Mouse (Mus musculus): ENCODE results near the gene Derl2. TPM values are rescaled to one million over a fixed set of nuclear protein-coding genes. Genes with fewer than 3 reads are reported as not detected.

Derl2 gene
- polyA plus RNA-seq, 3 experiments from 2014 or later, result 114 to 184 (median 122) TPM

DNA sequence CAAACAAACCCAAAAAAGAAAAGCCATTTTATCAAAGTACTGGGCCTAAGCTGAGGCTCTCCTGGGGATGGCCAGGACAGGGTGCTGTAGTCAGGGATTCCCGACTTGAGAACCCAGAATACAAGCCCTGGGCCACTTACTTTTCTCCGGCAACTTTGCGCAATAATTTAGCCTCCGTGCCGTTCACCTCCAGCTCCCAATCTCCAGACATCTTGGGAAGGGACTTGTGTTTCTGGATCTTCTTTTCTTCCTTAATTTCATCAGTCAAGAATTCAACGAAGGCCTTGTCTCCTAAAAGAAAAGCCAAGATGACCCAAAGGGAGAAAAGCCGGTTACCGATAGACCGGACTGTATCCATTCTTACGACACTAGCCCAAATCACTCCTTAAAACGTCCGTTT, 37.6 kb downstream of the Derl2 start:
- no peak for ATAC-seq

DNA sequence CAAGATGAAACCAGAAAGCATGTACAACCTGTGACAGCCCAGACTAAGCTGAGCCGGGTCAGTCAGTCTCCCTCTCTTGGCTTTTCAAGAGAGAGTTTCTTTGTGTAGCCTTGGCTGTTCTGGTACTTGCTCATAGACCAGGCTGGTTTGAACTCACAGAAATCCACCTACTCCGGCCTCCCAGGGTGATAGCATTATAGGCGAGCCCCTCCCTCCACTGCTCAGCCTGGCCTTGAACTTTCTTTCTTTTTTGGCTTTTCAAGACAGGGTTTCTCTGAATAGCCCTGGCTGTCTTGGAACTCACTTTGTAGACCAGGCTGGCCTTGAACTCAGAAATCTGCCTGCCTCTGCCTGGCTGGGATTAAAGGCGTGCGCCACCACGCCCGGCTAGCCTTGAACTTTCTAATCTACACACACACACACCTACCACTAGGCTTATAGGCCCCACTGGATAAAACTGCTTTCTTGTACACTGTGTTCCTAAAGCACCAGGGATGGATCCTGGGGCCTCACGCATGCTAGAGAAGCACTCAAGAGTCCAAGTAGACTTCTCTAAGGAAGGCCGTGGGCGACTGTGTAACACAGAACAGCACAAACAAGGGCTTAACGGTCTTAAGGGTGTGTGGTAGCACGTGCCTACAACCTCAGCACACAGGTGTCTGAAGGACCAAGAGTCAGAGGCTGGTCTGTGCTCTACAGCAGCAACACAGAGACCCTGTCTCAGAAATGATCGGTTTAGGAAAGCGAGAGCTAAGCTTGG, 38.7 kb downstream of the Derl2 start:
- ATAC-seq, result no peak

DNA sequence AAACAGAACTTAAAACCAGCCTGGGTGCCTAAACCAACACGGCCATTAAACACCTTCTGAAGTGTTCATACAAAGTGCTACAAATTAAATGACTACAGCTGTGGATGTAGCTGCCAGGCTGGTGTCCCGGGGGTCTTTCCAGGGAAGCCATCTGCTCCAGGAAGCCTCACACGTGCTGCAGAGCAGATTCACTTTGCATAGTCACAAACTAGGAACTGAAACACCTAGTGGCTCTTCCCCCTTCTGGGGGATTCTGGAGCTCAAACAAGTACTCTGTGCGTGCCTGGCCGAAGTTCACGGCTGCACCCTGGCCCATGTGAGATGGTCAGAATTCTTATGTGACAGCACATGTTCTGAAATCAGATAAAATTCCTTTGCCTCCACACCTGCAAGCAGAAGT, 39.4 kb downstream of the Derl2 start:
- no peak for ATAC-seq

DNA sequence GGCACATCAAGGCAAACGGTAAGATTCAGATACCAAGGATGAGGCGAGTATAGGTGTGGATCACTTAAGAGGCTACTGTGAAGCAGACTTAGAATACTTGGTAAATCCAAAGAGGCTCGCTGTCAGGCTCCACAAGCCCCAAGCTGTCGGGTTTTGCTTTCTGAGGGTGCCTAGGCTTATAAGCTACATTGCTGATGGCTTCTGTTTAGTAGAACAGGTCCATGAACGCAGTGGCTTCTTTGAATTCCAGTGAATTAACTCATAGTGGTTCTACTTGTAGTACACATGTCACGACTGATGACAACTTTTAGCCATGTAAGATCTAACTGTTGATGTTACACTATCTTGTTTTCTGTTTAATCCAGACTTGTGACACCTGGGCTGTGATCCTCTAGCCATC, 42.3 kb downstream of the Derl2 start:
- no peak for ATAC-seq

DNA sequence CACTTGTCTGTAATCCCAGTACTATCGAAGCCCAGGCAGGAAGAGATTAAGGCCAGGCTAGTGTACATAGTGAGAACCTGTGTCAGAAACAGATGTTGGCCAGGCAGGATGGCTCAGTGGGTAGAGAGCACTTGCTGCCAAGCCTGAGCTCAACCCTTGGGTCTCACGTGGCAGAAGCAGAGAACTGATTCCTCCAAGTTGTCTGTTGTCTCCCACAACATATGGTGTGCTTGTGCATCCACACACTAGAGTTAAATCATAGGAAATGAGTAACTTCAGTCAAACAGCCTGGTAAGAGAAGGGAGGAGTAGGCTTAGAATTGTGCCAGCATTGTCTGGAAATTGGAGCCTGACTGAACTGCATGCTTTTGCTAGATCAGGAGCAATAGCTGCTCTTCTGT, 44.4 kb downstream of the Derl2 start:
- ATAC-seq, result no peak

DNA sequence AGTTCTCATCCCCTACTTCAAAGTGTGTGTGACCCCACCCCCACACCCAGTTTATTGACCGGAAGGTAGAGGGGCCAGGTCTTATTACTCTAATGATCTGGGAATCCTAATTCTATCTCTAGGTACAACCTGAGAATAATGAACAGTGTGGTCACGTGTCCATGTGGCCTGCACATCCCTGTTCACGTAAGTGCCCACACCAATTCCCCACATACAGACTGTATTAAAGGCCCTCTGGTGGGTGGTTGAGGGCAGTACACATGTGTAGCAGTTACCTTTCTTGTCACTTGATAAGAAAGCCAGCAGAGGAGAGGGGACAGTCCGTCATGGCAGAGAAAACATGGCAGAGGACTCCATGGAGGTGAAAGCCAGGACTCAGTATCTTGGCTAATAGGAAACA, 45.7 kb downstream of the Derl2 start:
- ATAC-seq, result no peak

DNA sequence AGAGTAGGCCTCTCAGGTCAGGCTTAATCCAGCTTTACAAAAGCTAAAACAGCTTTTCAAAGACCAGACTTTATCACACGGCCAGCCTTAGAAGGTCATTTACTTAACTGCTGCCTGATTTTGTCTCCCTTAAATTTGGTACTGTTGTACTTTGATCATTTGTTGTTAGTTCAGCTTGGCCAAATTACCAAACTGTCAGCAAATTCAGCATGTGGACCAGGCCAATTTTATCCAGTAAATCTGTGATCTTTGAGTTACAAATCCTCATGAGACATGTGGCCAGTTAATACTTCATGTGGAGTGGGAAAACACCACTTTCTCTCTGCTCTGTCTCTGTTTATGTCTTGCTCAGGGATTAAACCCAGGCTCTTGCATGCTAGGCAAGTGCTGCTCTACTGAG, 47.1 kb downstream of the Derl2 start:
- no peak for ATAC-seq

DNA sequence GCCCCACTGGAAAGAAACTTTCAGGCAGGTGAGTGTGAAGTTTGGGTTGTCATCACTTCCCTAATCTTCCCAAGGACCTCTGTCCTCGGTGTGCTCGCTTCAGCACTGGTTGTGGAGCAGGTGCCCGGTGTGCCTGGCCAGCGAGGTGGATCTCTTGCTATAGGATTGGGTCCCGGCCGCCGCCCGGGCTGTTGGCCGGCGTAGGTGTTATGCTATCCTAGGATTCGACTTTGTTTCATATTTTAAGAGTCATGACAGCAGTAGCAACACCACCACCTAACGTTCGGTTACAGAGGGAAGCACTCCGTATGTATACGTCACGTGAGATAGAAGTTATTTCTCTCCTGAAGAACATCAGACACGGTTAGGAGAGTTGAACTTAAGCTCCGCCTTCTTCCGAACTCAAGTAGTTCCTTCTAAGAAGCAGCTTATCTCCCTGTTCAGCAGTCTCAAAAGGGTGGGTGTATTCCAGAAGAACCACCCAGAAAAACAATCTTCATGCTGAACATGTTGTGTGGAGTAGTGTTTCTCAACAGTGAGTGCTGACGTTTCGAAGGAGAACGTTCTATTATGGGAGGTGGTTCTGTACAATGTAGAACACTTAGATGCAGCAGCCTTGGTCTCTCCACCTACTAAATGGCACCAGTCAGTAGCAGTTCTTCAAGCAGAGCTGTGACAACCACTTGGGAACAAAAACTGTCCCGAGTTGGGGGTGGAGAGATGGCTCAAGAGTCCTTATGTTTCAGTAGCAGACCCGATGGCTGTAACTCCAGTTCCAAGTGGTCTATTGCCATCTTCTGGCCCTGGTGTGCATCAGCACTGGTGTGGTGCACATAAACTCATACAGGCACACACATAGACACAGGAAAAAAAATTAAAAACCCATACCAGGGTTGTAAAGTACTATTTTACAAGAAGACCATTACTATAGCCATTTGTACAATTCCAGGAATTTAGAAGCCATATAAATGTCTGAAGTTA, 48.8 kb downstream of the Derl2 start:
- peak; percentile 17 for ATAC-seq

DNA sequence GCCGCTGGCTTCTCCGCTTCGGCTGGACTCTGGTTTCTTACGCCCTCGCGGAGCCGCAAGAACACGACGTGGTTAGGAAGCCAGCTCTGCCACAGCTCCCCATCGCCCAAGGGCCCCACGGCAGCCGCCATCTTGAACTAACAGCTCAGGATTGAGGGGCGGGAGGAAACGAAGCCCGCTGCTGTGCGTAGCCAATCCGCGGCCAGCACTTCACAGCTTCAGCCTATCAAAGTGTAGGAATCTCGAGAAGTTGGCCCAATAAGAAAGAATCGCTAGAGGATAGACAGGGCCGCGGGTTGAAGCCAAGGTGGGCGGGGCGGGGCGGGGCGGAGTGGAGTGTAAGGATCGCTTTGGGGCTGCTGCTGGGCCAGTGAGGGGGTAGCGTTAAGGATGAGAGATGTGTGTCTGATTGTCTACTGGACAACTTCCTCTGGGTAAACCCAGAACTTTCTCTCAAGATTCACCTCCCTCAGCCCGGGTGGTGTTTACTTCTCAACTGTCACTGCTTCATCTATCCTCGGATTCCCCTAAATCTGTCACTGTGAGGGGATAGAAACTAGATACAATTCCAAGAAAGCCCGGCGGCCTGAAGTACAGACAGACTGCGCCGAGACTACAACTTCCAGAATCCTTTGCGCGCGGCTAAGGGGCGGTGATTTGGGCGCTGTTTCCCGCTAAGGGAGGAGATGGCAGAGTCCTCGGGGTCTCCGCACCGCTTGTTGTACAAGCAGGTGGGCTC, 49.7 kb downstream of the Derl2 start, which contains the start of the genes Nup88 and Rpain:
Gene Nup88, minus strand, starts transcription at position 153 of the 739 bp plus-strand sequence.
Gene Rpain, plus strand, starts transcription at position 393 of the 739 bp plus-strand sequence.
- ATAC-seq, result peak; percentile 96

DNA sequence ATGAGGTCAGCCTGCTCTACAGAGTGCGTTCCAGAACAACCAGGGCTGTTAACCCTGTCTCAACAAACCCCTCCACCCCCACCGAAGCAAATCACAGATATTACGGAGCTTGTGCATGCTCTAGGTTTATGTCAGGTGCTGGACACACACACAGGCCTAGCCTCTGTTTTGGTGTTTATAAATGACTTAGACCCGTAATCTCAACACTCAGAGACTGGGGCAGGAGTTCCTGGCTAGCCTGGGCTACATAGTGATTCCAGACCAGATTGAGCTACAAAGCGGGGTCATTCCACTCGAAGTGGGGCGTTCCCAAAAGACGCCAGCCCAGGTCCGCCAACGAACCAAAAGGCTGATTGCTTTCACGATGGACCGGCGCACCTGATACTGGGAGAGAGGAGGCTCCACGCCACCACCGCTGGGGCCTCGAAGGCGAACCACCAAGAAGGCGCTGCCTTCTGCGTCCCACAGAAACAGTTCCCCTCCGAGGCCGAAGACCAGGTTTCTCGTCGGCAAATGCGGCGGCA, 50.3 kb downstream of the Derl2 start:
- ATAC-seq, result peak; percentile 3

DNA sequence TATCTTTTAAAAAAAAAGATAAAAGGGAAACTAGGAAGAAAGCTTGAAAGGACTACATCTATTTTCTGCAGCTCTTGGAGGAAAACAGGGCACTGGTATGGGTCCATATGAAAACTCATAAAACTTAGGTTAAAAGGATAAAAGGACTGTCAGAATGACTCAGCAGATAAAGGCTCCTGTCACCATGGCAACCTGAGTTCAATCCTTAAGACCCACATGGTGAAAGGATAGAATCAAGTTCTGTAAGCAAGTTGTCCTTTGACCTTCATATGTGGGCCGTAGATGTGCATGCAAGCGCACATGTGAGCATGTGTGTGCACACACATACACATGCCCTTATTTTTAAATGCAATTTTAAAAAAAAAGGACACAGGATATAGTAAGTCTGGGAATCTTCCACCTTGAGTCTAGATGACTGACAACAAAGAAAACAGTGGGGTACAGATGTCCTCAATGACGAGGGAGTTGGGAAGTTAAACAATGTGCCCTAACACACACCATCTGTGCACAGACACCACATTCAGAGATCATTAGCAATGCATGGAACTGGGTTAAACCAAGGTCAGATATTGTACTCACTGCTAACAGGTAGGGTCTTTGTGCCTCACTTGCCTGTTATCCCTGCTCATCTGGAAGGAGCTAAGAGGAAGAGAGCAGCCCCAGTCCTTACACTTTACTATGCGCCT, 55.3 kb downstream of the Derl2 start:
- ATAC-seq, result no peak

DNA sequence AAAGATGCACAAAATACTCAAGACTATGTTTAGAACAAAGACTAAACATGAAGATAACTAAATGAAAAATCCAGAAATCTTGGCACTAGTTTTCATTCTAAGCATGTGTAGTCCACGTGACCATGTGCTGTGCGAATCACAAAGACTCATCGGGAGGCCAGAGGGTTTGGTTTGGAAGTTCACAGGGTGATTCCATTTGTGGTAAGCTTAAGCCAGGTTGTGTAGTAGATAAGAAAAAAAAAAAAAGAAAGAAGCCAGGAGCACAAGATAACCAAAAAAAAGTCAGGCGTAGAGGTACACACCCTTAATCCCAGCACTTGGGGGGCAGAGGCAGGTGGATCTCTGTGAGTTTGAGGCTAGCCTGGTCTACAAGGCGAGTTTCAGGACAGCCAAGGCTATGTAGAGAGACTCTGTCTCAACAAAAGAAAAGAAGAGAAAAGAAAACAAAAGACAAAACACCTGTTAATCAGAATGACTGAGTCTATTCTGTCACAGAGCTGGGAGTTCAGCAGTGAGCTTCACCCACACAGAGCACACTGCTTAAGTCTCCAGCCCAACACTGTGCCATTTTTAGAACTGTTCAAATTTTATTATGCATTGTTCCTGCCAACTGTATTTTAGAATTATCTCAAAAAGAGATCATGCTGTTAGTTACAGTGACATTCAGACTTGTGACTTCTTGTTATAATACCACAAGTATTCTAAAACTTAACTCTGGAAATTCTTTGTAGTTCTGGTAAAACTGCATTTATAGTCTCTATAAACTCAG, 58.7 kb downstream of the Derl2 start:
- ATAC-seq, result no peak

Other genes with a start within 250 kb of the Derl2 start
- gene Scimp, start 207.3 kb downstream of the Derl2 start, polyA plus RNA-seq (2017; shearing (Covaris generic)), result 1 to 10 TPM in 1 of 3 experiments, under 1 TPM in 1, not detected in 1; 0.67 to 1.1 TPM
- gene Rabep1, start 175.1 kb downstream of the Derl2 start, polyA plus RNA-seq (2017; shearing (Covaris generic)), result 10 to 100 TPM in 2 of 3 experiments, 1 to 10 TPM in 1; 9.9 to 13.0 (median 11.4) TPM
- gene Nup88, start 49.9 kb downstream of the Derl2 start, polyA plus RNA-seq (2017; shearing (Covaris generic)), result 10 to 100 TPM; 68.9 to 98.8 (median 83.6) TPM
- 10 to 100 TPM; 60.7 to 75.8 (median 72.5) TPM for gene Rpain, start 49.6 kb downstream of the Derl2 start, polyA plus RNA-seq (2017; shearing (Covaris generic))
- gene C1qbp, start 36.8 kb downstream of the Derl2 start, polyA plus RNA-seq (2017; shearing (Covaris generic)), result 10 to 100 TPM; 12.6 to 27.5 (median 15.5) TPM
- 1 to 10 TPM; 4.8 to 6.8 (median 6.2) TPM for gene Dhx33, start 15.4 kb downstream of the Derl2 start, polyA plus RNA-seq (2017; shearing (Covaris generic))
- gene Mis12, start 230 bp downstream of the Derl2 start, polyA plus RNA-seq (2017; shearing (Covaris generic)), result 10 to 100 TPM; 16.3 to 21.6 (median 20.3) TPM
- gene 6330403K07Rik, start 13.7 kb upstream of the Derl2 start, polyA plus RNA-seq (2017; shearing (Covaris generic)), result 10 to 100 TPM; 10.7 to 20.4 (median 17.8) TPM
- gene Nlrp1a, start 124.9 kb upstream of the Derl2 start, polyA plus RNA-seq (2017; shearing (Covaris generic)), result 1 to 10 TPM in 1 of 3 experiments, under 1 TPM in 2; 0.38 to 1.7 (median 0.64) TPM
- 1 to 10 TPM; 1.5 to 6.7 (median 2.1) TPM for gene Nlrp1b, start 210.9 kb upstream of the Derl2 start, polyA plus RNA-seq (2017; shearing (Covaris generic))